Mouse (Mus musculus): Measurements from ENCODE around the gene Dhrs13.

- no peak for TF ChIP-seq POLR2A (IDR thresholded peaks at IDR 0.05; ENCODE audit: low read depth, low read length)
- no peak for TF ChIP-seq CTCF (IDR thresholded peaks at IDR 0.05; ENCODE audit: extremely low read depth, insufficient read length, insufficient replicate concordance, low read depth, low read length)
These were observed 4.7 kb downstream of the Dhrs13 start for GRCm38 (mm10) chr11:78036791-78037190.

All from small intestine, adult 2 months (tissue).